Mouse (Mus musculus): ENCODE measurements around the gene Hist1h2ai. TPM values are rescaled to one million over a fixed set of nuclear protein-coding genes. Genes with fewer than 3 reads are reported as not detected.

Hist1h2ai gene
- total and polyA plus RNA-seq, 3 experiments = 8.2 to 1,435 TPM; not detected in 1

DNA sequence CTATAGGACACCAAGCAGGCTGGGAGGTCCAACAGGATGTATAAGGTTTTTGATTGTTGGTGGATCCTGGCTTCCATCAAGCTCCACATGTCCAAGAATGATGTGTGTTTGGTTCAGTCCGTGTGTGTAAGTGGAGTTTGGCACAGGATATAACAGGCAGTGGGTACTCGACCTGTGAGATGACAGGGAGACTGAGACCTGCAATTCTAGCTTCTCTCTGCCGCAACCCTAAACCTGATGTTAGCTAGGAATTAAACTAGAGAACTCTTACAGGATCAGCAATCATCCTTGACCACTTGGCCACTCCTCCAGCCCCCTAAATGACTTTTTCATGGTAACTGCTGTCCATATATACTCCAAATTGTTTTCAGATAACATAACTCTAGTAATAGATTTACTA, 36.1 kb downstream of the Hist1h2ai start:
- peak overlapping the region; percentile 80 for H3K9ac ChIP-seq (ENCODE audit: control insufficient read depth, low read depth, low read length, poor library complexity, severe bottlenecking)
- H3K27me3 ChIP-seq (ENCODE audit: control insufficient read depth in 1 of 2, insufficient read depth in 2 of 2, low read length in 2 of 2) = no peaks in the 10 kb centered on the region
- DNase-seq (ENCODE audit: low read depth, low spot score) = peak; percentile 82
- H3K4me1 ChIP-seq (ENCODE audit: control insufficient read depth in 1 of 2, insufficient read depth in 2 of 2, low read length in 2 of 2) = peaks cover 0 to 10% of the 10 kb centered on the region in 2 experiments; a peak in 2 of 4 replicates
- peak overlapping the region; percentile 94 for H3K27ac ChIP-seq (ENCODE audit: control insufficient read depth, low read depth, low read length)
- peaks cover 0 to 29% of the 10 kb centered on the region in 2 experiments; a peak in 2 of 4 replicates for H3K36me3 ChIP-seq (ENCODE audit: control insufficient read depth in 1 of 2, insufficient read depth in 2 of 2, low read length in 2 of 2)
- H3K79me2 ChIP-seq (ENCODE audit: control insufficient read depth, insufficient read depth, low read length, poor library complexity) = no peaks in the 10 kb centered on the region; the same call in 1 of the 2 replicates
- no peak for TF ChIP-seq MYB (IDR thresholded peaks at IDR 0.05; ENCODE audit: low read depth, low read length)
- TF ChIP-seq TBP (IDR thresholded peaks at IDR 0.05; ENCODE audit: low read depth, low read length) = peak; percentile 43; the same call in 1 of the 2 replicates
- peak overlapping the region; percentile 5 to 39 for H3K4me3 ChIP-seq (ENCODE audit: control insufficient read depth in 1 of 2, insufficient read depth in 1 of 2, low read depth in 2 of 2, low read length in 2 of 2)
- no peaks in the 10 kb centered on the region for H3K9me3 ChIP-seq (replicated peaks; ENCODE audit: insufficient read depth, low read length)

DNA sequence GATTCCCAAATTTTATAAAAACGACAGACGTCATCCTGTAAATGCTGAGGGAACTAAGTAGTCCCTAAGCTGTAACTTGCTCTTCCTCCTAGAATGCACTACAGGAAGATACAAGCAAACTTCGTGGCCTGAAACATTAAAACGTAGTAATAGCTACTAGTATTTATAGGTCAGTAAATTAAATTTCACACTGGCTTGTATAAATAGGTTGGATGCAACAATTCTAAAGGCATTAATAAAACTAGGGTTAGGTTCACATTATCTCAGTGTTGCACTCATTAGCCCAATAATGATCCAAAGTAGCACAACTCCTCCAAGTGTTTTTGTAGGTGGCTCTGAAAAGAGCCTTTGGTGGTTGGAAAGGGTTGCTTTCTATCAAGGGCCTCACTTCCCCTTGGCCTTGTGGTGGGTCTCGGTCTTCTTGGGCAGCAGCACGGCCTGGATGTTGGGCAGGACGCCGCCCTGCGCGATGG, 36.9 kb downstream of the Hist1h2ai start:
- H3K9ac ChIP-seq (ENCODE audit: control insufficient read depth, low read depth, low read length, poor library complexity, severe bottlenecking) = peak overlapping the region; percentile 80
- no peaks in the 10 kb centered on the region for H3K9me3 ChIP-seq (replicated peaks; ENCODE audit: insufficient read depth, low read length)
- H3K27ac ChIP-seq (ENCODE audit: control insufficient read depth, low read depth, low read length) = peak overlapping the region; percentile 94
- H3K4me1 ChIP-seq (ENCODE audit: control insufficient read depth in 1 of 2, insufficient read depth in 2 of 2, low read length in 2 of 2) = peaks cover 0 to 7% of the 10 kb centered on the region in 2 experiments; a peak in 2 of 4 replicates
- H3K4me3 ChIP-seq (ENCODE audit: control insufficient read depth in 1 of 2, insufficient read depth in 1 of 2, low read depth in 2 of 2, low read length in 2 of 2) = peak overlapping the region; percentile 5 to 55; a peak in 3 of 4 replicates
- TF ChIP-seq POLR2AphosphoS5 (IDR thresholded peaks at IDR 0.05; ENCODE audit: borderline replicate concordance, low read depth, low read length) (peak; percentile 94; the same call in 1 of the 2 replicates), ZMIZ1 (IDR thresholded peaks at IDR 0.05; ENCODE audit: low read depth, low read length) (no peak), CHD2 (IDR thresholded peaks at IDR 0.05; ENCODE audit: low read length) (no peak), E2F4 (IDR thresholded peaks at IDR 0.05; ENCODE audit: borderline replicate concordance, low read depth, low read length) (no peak), MAX (IDR thresholded peaks at IDR 0.05; ENCODE audit: low read length) (no peak), POLR2AphosphoS2 (IDR thresholded peaks at IDR 0.05; ENCODE audit: low read length) (no peak), RAD21 (IDR thresholded peaks at IDR 0.05; ENCODE audit: low read depth, low read length) (no peak), MAFK (IDR thresholded peaks at IDR 0.05; ENCODE audit: borderline replicate concordance, low read depth, low read length) (no peak), HCFC1 (IDR thresholded peaks at IDR 0.05; ENCODE audit: low read depth, low read length) (no peak), TBP (IDR thresholded peaks at IDR 0.05; ENCODE audit: low read depth, low read length) (no peak), KAT2A (conservative IDR thresholded peaks at IDR 0.05; ENCODE audit: low read depth, low read length) (no peak), POLR2A (IDR thresholded peaks at IDR 0.05; ENCODE audit: control insufficient read depth in 1 of 2, insufficient read depth in 1 of 2, low read depth in 1 of 2, low read length in 2 of 2, poor library complexity in 1 of 2) (peak; percentile 77 to 94; a peak in 3 of 4 replicates), ZKSCAN1 (IDR thresholded peaks at IDR 0.05; ENCODE audit: low read depth, low read length) (no peak)
- H3K27me3 ChIP-seq (ENCODE audit: control insufficient read depth in 1 of 2, insufficient read depth in 2 of 2, low read length in 2 of 2) = no peaks in the 10 kb centered on the region
- no peaks in the 10 kb centered on the region; the same call in 1 of the 2 replicates for H3K79me2 ChIP-seq (ENCODE audit: control insufficient read depth, insufficient read depth, low read length, poor library complexity)
- H3K36me3 ChIP-seq (ENCODE audit: control insufficient read depth in 1 of 2, insufficient read depth in 2 of 2, low read length in 2 of 2) = peaks cover 0 to 26% of the 10 kb centered on the region in 2 experiments; a peak in 2 of 4 replicates
- DNase-seq (ENCODE audit: low read depth, low spot score) = peak; percentile 84
